Mouse (Mus musculus): Measurements from ENCODE around the gene Abca6. TPM values are rescaled to one million over a fixed set of nuclear protein-coding genes. Genes with fewer than 3 reads are reported as not detected.

Gene Abca6
- total and polyA plus RNA-seq, 3 experiments, result 1.5 to 6.5 (median 4.0) TPM

- TF ChIP-seq POLR2A (IDR thresholded peaks at IDR 0.05; ENCODE audit: insufficient read depth, low read depth, low read length), result no peak
- 78% methylated on average over 2 of the region's 2 CpGs for whole genome bisulfite sequencing
- Histone ChIP-seq H3K9ac (ENCODE audit: low read depth, low read length) (no peak overlapping the region), H3K4me3 (no peak overlapping the region), H3K4me1 (ENCODE audit: control insufficient read depth, insufficient read depth, low read length) (no peaks in the 10 kb centered on the region), H3K27me3 (ENCODE audit: control insufficient read depth, insufficient read depth, low read length) (no peaks in the 10 kb centered on the region), H3K27ac (no peak overlapping the region), H3K79me2 (replicated peaks; ENCODE audit: control insufficient read depth, insufficient read depth, low read length) (no peaks in the 10 kb centered on the region), H3K36me3 (ENCODE audit: control insufficient read depth, insufficient read depth, low read length) (no peaks in the 10 kb centered on the region)
- DNase-seq, result no peak
- intact Hi-C loops (cut with DNase I), result no loop called here
Observed at GRCm38 (mm10) chr11:110237466-110237865, 14.1 kb downstream of the Abca6 start.

- no peak for DNase-seq
- Histone ChIP-seq H3K4me1 (ENCODE audit: control insufficient read depth, insufficient read depth, low read length) (no peaks in the 10 kb centered on the region), H3K36me3 (ENCODE audit: control insufficient read depth, insufficient read depth, low read length) (no peaks in the 10 kb centered on the region), H3K27ac (no peak overlapping the region), H3K27me3 (ENCODE audit: control insufficient read depth, insufficient read depth, low read length) (no peaks in the 10 kb centered on the region), H3K9ac (ENCODE audit: low read depth, low read length) (no peak overlapping the region), H3K4me3 (no peak overlapping the region), H3K79me2 (replicated peaks; ENCODE audit: control insufficient read depth, insufficient read depth, low read length) (no peaks in the 10 kb centered on the region)
- intact Hi-C loops (cut with DNase I), result no loop called here
- no peak for TF ChIP-seq EP300 (IDR thresholded peaks at IDR 0.05; ENCODE audit: insufficient read depth, low read depth, low read length)
- no peak for TF ChIP-seq POLR2A (IDR thresholded peaks at IDR 0.05; ENCODE audit: insufficient read depth, low read depth, low read length)
- peak; percentile 36 for TF ChIP-seq CTCF (IDR thresholded peaks at IDR 0.05)
Observed at GRCm38 (mm10) chr11:110232975-110233374, 18.6 kb downstream of the Abca6 start.

- H3K79me2 ChIP-seq (replicated peaks; ENCODE audit: control insufficient read depth, insufficient read depth, low read length), result no peaks in the 10 kb centered on the region
- no peak overlapping the region for H3K27ac ChIP-seq
- intact Hi-C loops (cut with DNase I), result no loop called here
- no peaks in the 10 kb centered on the region for H3K27me3 ChIP-seq (ENCODE audit: control insufficient read depth, insufficient read depth, low read length)
- no peak overlapping the region for H3K9ac ChIP-seq (ENCODE audit: low read depth, low read length)
- no peak for DNase-seq
- no peaks in the 10 kb centered on the region for H3K4me1 ChIP-seq (ENCODE audit: control insufficient read depth, insufficient read depth, low read length)
- TF ChIP-seq POLR2A (IDR thresholded peaks at IDR 0.05; ENCODE audit: insufficient read depth, low read depth, low read length) (no peak), CTCF (IDR thresholded peaks at IDR 0.05) (no peak), EP300 (IDR thresholded peaks at IDR 0.05; ENCODE audit: insufficient read depth, low read depth, low read length) (no peak)
- no peak overlapping the region for H3K4me3 ChIP-seq
- no peaks in the 10 kb centered on the region for H3K36me3 ChIP-seq (ENCODE audit: control insufficient read depth, insufficient read depth, low read length)
Observed at GRCm38 (mm10) chr11:110217118-110217517, 34.5 kb downstream of the Abca6 start.

- no peaks in the 10 kb centered on the region for H3K36me3 ChIP-seq (ENCODE audit: control insufficient read depth, insufficient read depth, low read length)
- H3K9ac ChIP-seq (ENCODE audit: low read depth, low read length), result no peak overlapping the region
- no peak overlapping the region for H3K27ac ChIP-seq
- intact Hi-C loops (cut with DNase I), result no loop called here
- H3K4me1 ChIP-seq (ENCODE audit: control insufficient read depth, insufficient read depth, low read length), result no peaks in the 10 kb centered on the region
- H3K27me3 ChIP-seq (ENCODE audit: control insufficient read depth, insufficient read depth, low read length), result no peaks in the 10 kb centered on the region
- 72% methylated on average over 5 of the region's 5 CpGs for WGBS
- H3K79me2 ChIP-seq (replicated peaks; ENCODE audit: control insufficient read depth, insufficient read depth, low read length), result no peaks in the 10 kb centered on the region
- H3K4me3 ChIP-seq, result no peak overlapping the region
- TF ChIP-seq CTCF (IDR thresholded peaks at IDR 0.05) (no peak), EP300 (IDR thresholded peaks at IDR 0.05; ENCODE audit: insufficient read depth, low read depth, low read length) (no peak), POLR2A (IDR thresholded peaks at IDR 0.05; ENCODE audit: insufficient read depth, low read depth, low read length) (no peak)
- DNase-seq, result no peak
Observed at GRCm38 (mm10) chr11:110203930-110204329, 47.6 kb downstream of the Abca6 start.

GRCm38 (mm10) chr11:110198882-110199281, 52.7 kb downstream of the Abca6 start:
- Histone ChIP-seq H3K36me3 (ENCODE audit: control insufficient read depth, insufficient read depth, low read length) (no peaks in the 10 kb centered on the region), H3K4me1 (ENCODE audit: control insufficient read depth, insufficient read depth, low read length) (no peaks in the 10 kb centered on the region), H3K4me3 (no peak overlapping the region), H3K79me2 (replicated peaks; ENCODE audit: control insufficient read depth, insufficient read depth, low read length) (no peaks in the 10 kb centered on the region), H3K9ac (ENCODE audit: low read depth, low read length) (no peak overlapping the region), H3K27ac (no peak overlapping the region), H3K27me3 (ENCODE audit: control insufficient read depth, insufficient read depth, low read length) (no peaks in the 10 kb centered on the region)
- intact Hi-C loops (cut with DNase I), result no loop called here
- TF ChIP-seq CTCF (IDR thresholded peaks at IDR 0.05) (no peak), POLR2A (IDR thresholded peaks at IDR 0.05; ENCODE audit: insufficient read depth, low read depth, low read length) (no peak)
- no peak for DNase-seq
- 87% methylated on average over 3 of the region's 3 CpGs for WGBS

- Histone ChIP-seq H3K36me3 (ENCODE audit: control insufficient read depth, insufficient read depth, low read length) (no peaks in the 10 kb centered on the region), H3K4me3 (no peak overlapping the region), H3K27me3 (ENCODE audit: control insufficient read depth, insufficient read depth, low read length) (no peaks in the 10 kb centered on the region), H3K4me1 (ENCODE audit: control insufficient read depth, insufficient read depth, low read length) (no peaks in the 10 kb centered on the region), H3K27ac (no peak overlapping the region), H3K9ac (ENCODE audit: low read depth, low read length) (no peak overlapping the region), H3K79me2 (replicated peaks; ENCODE audit: control insufficient read depth, insufficient read depth, low read length) (no peaks in the 10 kb centered on the region)
- DNase-seq, result no peak
- WGBS, result 77% methylated on average over 8 of the region's 8 CpGs
- no peak for TF ChIP-seq CTCF (IDR thresholded peaks at IDR 0.05)
- TF ChIP-seq EP300 (IDR thresholded peaks at IDR 0.05; ENCODE audit: insufficient read depth, low read depth, low read length), result no peak
- no peak for TF ChIP-seq POLR2A (IDR thresholded peaks at IDR 0.05; ENCODE audit: insufficient read depth, low read depth, low read length)
- intact Hi-C loops (cut with DNase I), result no loop called here
Observed at GRCm38 (mm10) chr11:110196561-110197306, 54.8 kb downstream of the Abca6 start.

Measured in heart, adult 2 months (tissue).